Mouse (Mus musculus): ENCODE data around the gene Kdm2a. TPM values are rescaled to one million over a fixed set of nuclear protein-coding genes. Genes with fewer than 3 reads are reported as not detected.
A peak's percentile ranks its signal among the peaks of the same experiment; 100 is the strongest.

Kdm2a gene
- polyA plus RNA-seq, 1 experiment from 2014 or later: 25.4 TPM

- 75% methylated on average over 2 of the region's 2 CpGs for WGBS (ENCODE audit: insufficient replicate concordance)
- H3K27ac ChIP-seq: no peak overlapping the region
- H3K9ac ChIP-seq: no peak overlapping the region
- peaks cover 88% of the 10 kb centered on the region for H3K36me3 ChIP-seq
- H3K4me1 ChIP-seq: no peaks in the 10 kb centered on the region
- H3K27me3 ChIP-seq (replicated peaks): no peaks in the 10 kb centered on the region
- no peak for ATAC-seq
- H3K4me3 ChIP-seq: no peak overlapping the region
- no peak overlapping the region for H3K4me2 ChIP-seq
- no peaks in the 10 kb centered on the region for H3K9me3 ChIP-seq (replicated peaks)
Measured at GRCm38 (mm10) chr19:4349455-4349854, 48.6 kb downstream of the Kdm2a start.

GRCm38 (mm10) chr19:4346479-4346878 is 51.6 kb downstream of the Kdm2a start:
- Histone ChIP-seq H3K4me3 (no peak overlapping the region), H3K36me3 (peaks cover 92% of the 10 kb centered on the region), H3K27ac (no peak overlapping the region), H3K9ac (no peak overlapping the region), H3K4me2 (no peak overlapping the region), H3K9me3 (replicated peaks) (no peaks in the 10 kb centered on the region), H3K27me3 (replicated peaks) (no peaks in the 10 kb centered on the region), H3K4me1 (no peaks in the 10 kb centered on the region)
- 80% methylated on average over 1 of the region's 1 CpGs for WGBS (ENCODE audit: insufficient replicate concordance)
- no peak for ATAC-seq

- H3K27ac ChIP-seq: no peak overlapping the region
- no peak overlapping the region for H3K9ac ChIP-seq
- no peak overlapping the region for H3K4me2 ChIP-seq
- H3K4me3 ChIP-seq: no peak overlapping the region
- peaks cover 59% of the 10 kb centered on the region for H3K36me3 ChIP-seq
- no peaks in the 10 kb centered on the region for H3K27me3 ChIP-seq (replicated peaks)
- peaks cover 18% of the 10 kb centered on the region for H3K4me1 ChIP-seq
- 20% methylated on average over 2 of the region's 2 CpGs for WGBS (ENCODE audit: insufficient replicate concordance)
- no peak for ATAC-seq
- no peaks in the 10 kb centered on the region for H3K9me3 ChIP-seq (replicated peaks)
Measured at GRCm38 (mm10) chr19:4338162-4338561, 59.9 kb downstream of the Kdm2a start.

- peak; percentile 96 for ATAC-seq
- H3K4me3 ChIP-seq: peak overlapping the region; percentile 71
- H3K27ac ChIP-seq: peak overlapping the region; percentile 87
- peak overlapping the region; percentile 90 for H3K4me2 ChIP-seq
- H3K9me3 ChIP-seq (replicated peaks): no peaks in the 10 kb centered on the region
- no peaks in the 10 kb centered on the region for H3K27me3 ChIP-seq (replicated peaks)
- peaks cover 51% of the 10 kb centered on the region for H3K36me3 ChIP-seq
- WGBS (ENCODE audit: insufficient replicate concordance): 1% methylated on average over 16 of the region's 16 CpGs
- peak overlapping the region; percentile 81 for H3K9ac ChIP-seq
- peaks cover 42% of the 10 kb centered on the region for H3K4me1 ChIP-seq
Measured at GRCm38 (mm10) chr19:4333791-4334190, 64.3 kb downstream of the Kdm2a start.

- Histone ChIP-seq H3K4me1 (peaks cover 42% of the 10 kb centered on the region), H3K36me3 (peaks cover 51% of the 10 kb centered on the region), H3K27me3 (replicated peaks) (no peaks in the 10 kb centered on the region), H3K4me2 (peak overlapping the region; percentile 90), H3K9me3 (replicated peaks) (no peaks in the 10 kb centered on the region), H3K4me3 (peak overlapping the region; percentile 71), H3K9ac (peak overlapping the region; percentile 81), H3K27ac (peak overlapping the region; percentile 87)
- WGBS (ENCODE audit: insufficient replicate concordance): under 1% methylated on average over 13 of the region's 13 CpGs
- ATAC-seq: peak; percentile 37
Measured at GRCm38 (mm10) chr19:4333100-4333775, 64.8 kb downstream of the Kdm2a start.

- H3K9me3 ChIP-seq (replicated peaks): no peaks in the 10 kb centered on the region
- peaks cover 54% of the 10 kb centered on the region for H3K36me3 ChIP-seq
- 0% methylated on average over 4 of the region's 4 CpGs for WGBS (ENCODE audit: insufficient replicate concordance)
- H3K4me2 ChIP-seq: peak overlapping the region; percentile 90
- H3K4me3 ChIP-seq: peak overlapping the region; percentile 71
- H3K27ac ChIP-seq: peak overlapping the region; percentile 87
- peaks cover 42% of the 10 kb centered on the region for H3K4me1 ChIP-seq
- peak overlapping the region; percentile 81 for H3K9ac ChIP-seq
- 0 out of 2 replicates have a peak, but pooled peaks have one; percentile 19 for ATAC-seq
- H3K27me3 ChIP-seq (replicated peaks): no peaks in the 10 kb centered on the region
Measured at GRCm38 (mm10) chr19:4332653-4333052, 65.4 kb downstream of the Kdm2a start.

- Histone ChIP-seq H3K4me3 (no peak overlapping the region), H3K27ac (no peak overlapping the region), H3K9ac (no peak overlapping the region), H3K27me3 (replicated peaks) (no peaks in the 10 kb centered on the region), H3K4me2 (peak overlapping the region; percentile 90; the same call in 1 of the 2 replicates), H3K4me1 (peaks cover 42% of the 10 kb centered on the region), H3K9me3 (replicated peaks) (no peaks in the 10 kb centered on the region), H3K36me3 (peaks cover 61% of the 10 kb centered on the region)
- 62% methylated on average over 3 of the region's 3 CpGs for WGBS (ENCODE audit: insufficient replicate concordance)
- no peak for ATAC-seq
Measured at GRCm38 (mm10) chr19:4331273-4331672, 66.8 kb downstream of the Kdm2a start.

- no peak overlapping the region for H3K9ac ChIP-seq
- H3K27ac ChIP-seq: no peak overlapping the region
- peaks cover 42% of the 10 kb centered on the region for H3K4me1 ChIP-seq
- H3K36me3 ChIP-seq: peaks cover 66% of the 10 kb centered on the region
- no peak for ATAC-seq
- H3K27me3 ChIP-seq (replicated peaks): no peaks in the 10 kb centered on the region
- H3K4me2 ChIP-seq: no peak overlapping the region
- H3K9me3 ChIP-seq (replicated peaks): no peaks in the 10 kb centered on the region
- no peak overlapping the region for H3K4me3 ChIP-seq
- WGBS (ENCODE audit: insufficient replicate concordance): 68% methylated on average over 2 of the region's 2 CpGs
Measured at GRCm38 (mm10) chr19:4330603-4331002, 67.5 kb downstream of the Kdm2a start.

- Histone ChIP-seq H3K4me2 (no peak overlapping the region), H3K27ac (no peak overlapping the region), H3K27me3 (replicated peaks) (no peaks in the 10 kb centered on the region), H3K9me3 (replicated peaks) (no peaks in the 10 kb centered on the region), H3K36me3 (peaks cover 79% of the 10 kb centered on the region), H3K9ac (no peak overlapping the region), H3K4me3 (no peak overlapping the region), H3K4me1 (peaks cover 31% of the 10 kb centered on the region)
- no peak for ATAC-seq
- WGBS (ENCODE audit: insufficient replicate concordance): 93% methylated on average over 8 of the region's 8 CpGs
Measured at GRCm38 (mm10) chr19:4328737-4329304, 69.3 kb downstream of the Kdm2a start.

GRCm38 (mm10) chr19:4326881-4327280 is 71.2 kb downstream of the Kdm2a start:
- Histone ChIP-seq H3K4me3 (no peak overlapping the region), H3K4me1 (peaks cover 12% of the 10 kb centered on the region), H3K9ac (no peak overlapping the region), H3K9me3 (replicated peaks) (no peaks in the 10 kb centered on the region), H3K27me3 (replicated peaks) (no peaks in the 10 kb centered on the region), H3K36me3 (peaks cover 98% of the 10 kb centered on the region), H3K27ac (no peak overlapping the region), H3K4me2 (no peak overlapping the region)
- 84% methylated on average over 1 of the region's 1 CpGs for WGBS (ENCODE audit: insufficient replicate concordance)
- no peak for ATAC-seq

GRCm38 (mm10) chr19:4326106-4326505 is 72.0 kb downstream of the Kdm2a start:
- ATAC-seq: no peak
- H3K27ac ChIP-seq: no peak overlapping the region

GRCm38 (mm10) chr19:4322134-4322533 is 76.0 kb downstream of the Kdm2a start:
- no peaks in the 10 kb centered on the region for H3K27me3 ChIP-seq (replicated peaks)
- no peak overlapping the region for H3K4me2 ChIP-seq
- H3K9me3 ChIP-seq (replicated peaks): no peaks in the 10 kb centered on the region
- H3K27ac ChIP-seq: no peak overlapping the region
- H3K4me1 ChIP-seq: no peaks in the 10 kb centered on the region
- no peak overlapping the region for H3K9ac ChIP-seq
- H3K4me3 ChIP-seq: no peak overlapping the region
- no peak for ATAC-seq
- 86% methylated on average over 3 of the region's 3 CpGs for WGBS (ENCODE audit: insufficient replicate concordance)
- peaks cover 98% of the 10 kb centered on the region for H3K36me3 ChIP-seq

More at GRCm38 (mm10) chr19:4326106-4326505, 72.0 kb downstream of the Kdm2a start:
- Histone ChIP-seq H3K4me2 (no peak overlapping the region), H3K9me3 (replicated peaks) (no peaks in the 10 kb centered on the region), H3K27me3 (replicated peaks) (no peaks in the 10 kb centered on the region), H3K36me3 (peaks cover 97% of the 10 kb centered on the region), H3K4me3 (no peak overlapping the region), H3K9ac (no peak overlapping the region), H3K4me1 (peaks cover 4% of the 10 kb centered on the region)
- 70% methylated on average over 3 of the region's 3 CpGs for WGBS (ENCODE audit: insufficient replicate concordance)
